Mouse (Mus musculus): ENCODE results near the gene Olfr1392.
"Not testable (repeated sequence)": the region's sequence is repeated elsewhere in the genome, so short reads cannot be mapped to it uniquely, and the experiment has no call there.

Olfr1392 gene

GRCm38 (mm10) chr11:49252048-49252447 is 33.0 kb upstream of the Olfr1392 start:
- DNase-seq (ENCODE audit: low read depth) = no peak

GRCm38 (mm10) chr11:49253035-49253434 is 32.0 kb upstream of the Olfr1392 start:
- DNase-seq (ENCODE audit: low read depth) = no peak

GRCm38 (mm10) chr11:49259296-49259695 is 25.8 kb upstream of the Olfr1392 start:
- DNase-seq (ENCODE audit: low read depth) = no peak

GRCm38 (mm10) chr11:49259829-49260228 is 25.3 kb upstream of the Olfr1392 start:
- no peak for DNase-seq (ENCODE audit: low read depth)

GRCm38 (mm10) chr11:49260598-49261312 is 24.3 kb upstream of the Olfr1392 start:
- DNase-seq (ENCODE audit: low read depth) = no peak

GRCm38 (mm10) chr11:49261313-49261855 is 23.7 kb upstream of the Olfr1392 start:
- DNase-seq (ENCODE audit: low read depth) = no peak

GRCm38 (mm10) chr11:49262286-49262685 is 22.8 kb upstream of the Olfr1392 start:
- DNase-seq (ENCODE audit: low read depth) = no peak

GRCm38 (mm10) chr11:49263149-49263548 is 21.9 kb upstream of the Olfr1392 start:
- no peak for DNase-seq (ENCODE audit: low read depth)

- no peak for DNase-seq (ENCODE audit: low read depth)
Measured at GRCm38 (mm10) chr11:49264081-49264480, 21.0 kb upstream of the Olfr1392 start.

GRCm38 (mm10) chr11:49264622-49265021 is 20.5 kb upstream of the Olfr1392 start:
- DNase-seq (ENCODE audit: low read depth) = no peak

GRCm38 (mm10) chr11:49265101-49265500 is 20.0 kb upstream of the Olfr1392 start:
- no peak for DNase-seq (ENCODE audit: low read depth)

- no peak for DNase-seq (ENCODE audit: low read depth)
Measured at GRCm38 (mm10) chr11:49266671-49267070, 18.4 kb upstream of the Olfr1392 start.

GRCm38 (mm10) chr11:49267316-49267715 is 17.8 kb upstream of the Olfr1392 start:
- no peak for DNase-seq (ENCODE audit: low read depth)

- no peak for DNase-seq (ENCODE audit: low read depth)
Measured at GRCm38 (mm10) chr11:49267970-49268579, 17.0 kb upstream of the Olfr1392 start.

- DNase-seq (ENCODE audit: low read depth) = no peak
Measured at GRCm38 (mm10) chr11:49269761-49270160, 15.3 kb upstream of the Olfr1392 start.

GRCm38 (mm10) chr11:49270368-49270767 is 14.7 kb upstream of the Olfr1392 start:
- no peak for DNase-seq (ENCODE audit: low read depth)

GRCm38 (mm10) chr11:49271334-49271733 is 13.7 kb upstream of the Olfr1392 start:
- DNase-seq (ENCODE audit: low read depth) = no peak

GRCm38 (mm10) chr11:49273834-49274519 is 11.1 kb upstream of the Olfr1392 start:
- no peak for DNase-seq (ENCODE audit: low read depth)

GRCm38 (mm10) chr11:49278222-49278621 is 6.9 kb upstream of the Olfr1392 start, which contains the start of gene Olfr1393:
TSS of gene Olfr1393 (plus strand) at chr11:49278304.
- DNase-seq (ENCODE audit: low read depth) = no peak

- no peak for DNase-seq (ENCODE audit: low read depth)
Measured at GRCm38 (mm10) chr11:49287251-49287650, 2.2 kb downstream of the Olfr1392 start.

GRCm38 (mm10) chr11:49292777-49293176 is 7.7 kb downstream of the Olfr1392 start:
- no peak for DNase-seq (ENCODE audit: low read depth)

GRCm38 (mm10) chr11:49304441-49304840 is 19.4 kb downstream of the Olfr1392 start, which contains the start of gene Olfr10:
TSS of gene Olfr10 (plus strand) at chr11:49304741.
- no peak for DNase-seq (ENCODE audit: low read depth)

GRCm38 (mm10) chr11:49308547-49308946 is 23.5 kb downstream of the Olfr1392 start:
- DNase-seq (ENCODE audit: low read depth) = not testable (repeated sequence)

All from c-Kit-positive CD71-negative TER-119-negative erythroid progenitor cells, embryonic 14.5 days (primary cell).